Mouse (Mus musculus) heart, embryonic 16.5 days (tissue): ENCODE results near the gene Mga. TPM values are rescaled to one million over a fixed set of nuclear protein-coding genes. Genes with fewer than 3 reads are reported as not detected.

Source experiments
- ATAC-seq: fragments of 200-750 bp; cut with Nextera tagmentation; replicated peaks from 2 replicates; pipeline ENCODE4 v1.8.0; 2017; ENCODE audit warnings: moderate number of reproducible peaks; ENCODE audit not compliant: insufficient read depth, low FRiP score; ENCODE audit errors: extremely low read depth
- H3K27ac ChIP-seq: fragments of 300-500 bp; sonication (generic); 2 replicates; pipeline ENCODE4 v1.5.1; 2014; ENCODE audit warnings: mild to moderate bottlenecking, low read length, control low read depth, moderate library complexity
- H3K27me3 ChIP-seq: fragments of 300-500 bp; sonication (generic); 2 replicates; pipeline ENCODE4 v1.6.1; 2014; ENCODE audit warnings: low read length, mixed read lengths; ENCODE audit not compliant: control insufficient read depth, insufficient read depth
- H3K36me3 ChIP-seq: fragments of 300-500 bp; sonication (generic); 2 replicates; pipeline ENCODE4 v1.6.1; 2014; ENCODE audit not compliant: control insufficient read depth, insufficient read depth
- H3K4me1 ChIP-seq: fragments of 300-500 bp; sonication (generic); 2 replicates; pipeline ENCODE4 v1.6.1; 2014; ENCODE audit warnings: low read length, mixed read lengths; ENCODE audit not compliant: control insufficient read depth, insufficient read depth
- H3K4me2 ChIP-seq: fragments of 300-500 bp; sonication (generic); 2 replicates; pipeline ENCODE4 v1.6.1; 2014; ENCODE audit warnings: low read depth, mild to moderate bottlenecking, control low read depth, low read length
- H3K4me3 ChIP-seq: fragments of 300-500 bp; sonication (generic); 2 replicates; pipeline ENCODE4 v1.5.1; 2014; ENCODE audit warnings: mild to moderate bottlenecking, control low read depth, low read length
- H3K9ac ChIP-seq: fragments of 300-500 bp; sonication (generic); 2 replicates; pipeline ENCODE4 v1.6.1; 2014; ENCODE audit warnings: low read length, control low read depth
- H3K9me3 ChIP-seq: fragments of 300-500 bp; sonication (generic); replicated peaks from 2 replicates; pipeline ENCODE4 v1.6.1; 2016; ENCODE audit warnings: low read length; ENCODE audit not compliant: control insufficient read depth
- WGBS: fragments of 180-500 bp; shearing (Covaris S2); extraction: QIAGEN DNeasy Blood & Tissue Kit; methylation state at CpG from one replicate; pipeline ENCODE4 v1.1.7; 2014; 5-methylcytosine and 5-hydroxymethylcytosine counted together
- polyA plus RNA-seq: library from polyadenylated mRNA; unstranded; fragments of >200 nt; fragmentation: Nextera tagmentation; extraction: Ambion mirVana; gene quantifications from 2 replicates; pipeline ENCODE4 v1.2.1, GENCODE M21; 2015

Mga gene
- polyA plus RNA-seq, 1 experiment from 2014 or later: 14.9 TPM

- Histone ChIP-seq H3K4me1 (no peaks in the 10 kb centered on the region; the same call in 1 of the 2 replicates), H3K27ac (no peak overlapping the region), H3K36me3 (no peaks in the 10 kb centered on the region), H3K9me3 (no peaks in the 10 kb centered on the region), H3K4me2 (no peak overlapping the region), H3K9ac (no peak overlapping the region), H3K4me3 (no peak overlapping the region), H3K27me3 (no peaks in the 10 kb centered on the region)
- WGBS: 84% methylated on average over 4 of the region's 4 CpGs
- ATAC-seq: no peak
Measured at GRCm38 (mm10) chr2:120007680-120008210, 110.7 kb downstream of the Mga start.

- Histone ChIP-seq H3K27ac (0 out of 2 replicates have a peak overlapping the region, but pooled peaks have one; percentile 11), H3K4me3 (no peak overlapping the region), H3K9me3 (no peaks in the 10 kb centered on the region), H3K27me3 (no peaks in the 10 kb centered on the region), H3K36me3 (no peaks in the 10 kb centered on the region), H3K4me1 (peaks cover 3% of the 10 kb centered on the region; the same call in 1 of the 2 replicates), H3K9ac (no peak overlapping the region), H3K4me2 (no peak overlapping the region)
- 0 out of 2 replicates have a peak, but pooled peaks have one; percentile 12 for ATAC-seq
- WGBS: 39% methylated on average over 4 of the region's 4 CpGs
Measured at GRCm38 (mm10) chr2:120008672-120009071, 111.6 kb downstream of the Mga start.

GRCm38 (mm10) chr2:120011462-120012200, 114.6 kb downstream of the Mga start:
- peaks cover 4% of the 10 kb centered on the region for H3K36me3 ChIP-seq
- H3K4me2 ChIP-seq: no peak overlapping the region
- H3K4me3 ChIP-seq: no peak overlapping the region
- no peaks in the 10 kb centered on the region for H3K27me3 ChIP-seq
- no peaks in the 10 kb centered on the region for H3K9me3 ChIP-seq
- H3K27ac ChIP-seq: no peak overlapping the region
- 67% methylated on average over 8 of the region's 8 CpGs for WGBS
- H3K4me1 ChIP-seq: peaks cover 3% of the 10 kb centered on the region; the same call in 1 of the 2 replicates
- no peak overlapping the region for H3K9ac ChIP-seq
- ATAC-seq: 0 out of 2 replicates have a peak, but pooled peaks have one; percentile 28

- no peak overlapping the region for H3K4me3 ChIP-seq
- no peak overlapping the region for H3K27ac ChIP-seq
- H3K9me3 ChIP-seq: no peaks in the 10 kb centered on the region
- H3K4me1 ChIP-seq: peaks cover 3% of the 10 kb centered on the region; the same call in 1 of the 2 replicates
- no peak overlapping the region for H3K9ac ChIP-seq
- 50% methylated on average over 13 of the region's 13 CpGs for WGBS
- no peaks in the 10 kb centered on the region for H3K27me3 ChIP-seq
- H3K4me2 ChIP-seq: no peak overlapping the region
- no peak for ATAC-seq
- peaks cover 14% of the 10 kb centered on the region for H3K36me3 ChIP-seq
Measured at GRCm38 (mm10) chr2:120012924-120013323, 115.9 kb downstream of the Mga start.

GRCm38 (mm10) chr2:120013831-120014486, 116.9 kb downstream of the Mga start:
- H3K4me2 ChIP-seq: no peak overlapping the region
- no peak overlapping the region for H3K9ac ChIP-seq
- no peaks in the 10 kb centered on the region for H3K27me3 ChIP-seq
- peaks cover 3% of the 10 kb centered on the region; the same call in 1 of the 2 replicates for H3K4me1 ChIP-seq
- peaks cover 21% of the 10 kb centered on the region for H3K36me3 ChIP-seq
- no peak overlapping the region for H3K27ac ChIP-seq
- no peak overlapping the region for H3K4me3 ChIP-seq
- 87% methylated on average over 2 of the region's 2 CpGs for WGBS
- no peaks in the 10 kb centered on the region for H3K9me3 ChIP-seq
- ATAC-seq: no peak

- H3K9ac ChIP-seq: no peak overlapping the region
- H3K4me2 ChIP-seq: no peak overlapping the region
- H3K4me3 ChIP-seq: no peak overlapping the region
- H3K27me3 ChIP-seq: no peaks in the 10 kb centered on the region
- 81% methylated on average over 4 of the region's 4 CpGs for WGBS
- H3K36me3 ChIP-seq: peaks cover 32% of the 10 kb centered on the region
- no peak for ATAC-seq
- H3K27ac ChIP-seq: no peak overlapping the region
- H3K4me1 ChIP-seq: peaks cover 3% of the 10 kb centered on the region; the same call in 1 of the 2 replicates
- H3K9me3 ChIP-seq: no peaks in the 10 kb centered on the region
Measured at GRCm38 (mm10) chr2:120015882-120016281, 118.9 kb downstream of the Mga start.

- Histone ChIP-seq H3K4me3 (no peak overlapping the region), H3K9ac (no peak overlapping the region), H3K4me1 (peaks cover 3% of the 10 kb centered on the region; the same call in 1 of the 2 replicates), H3K9me3 (no peaks in the 10 kb centered on the region), H3K4me2 (no peak overlapping the region), H3K36me3 (peaks cover 43% of the 10 kb centered on the region), H3K27me3 (no peaks in the 10 kb centered on the region), H3K27ac (no peak overlapping the region)
- 84% methylated on average over 12 of the region's 12 CpGs for whole genome bisulfite sequencing
- no peak for ATAC-seq
Measured at GRCm38 (mm10) chr2:120017599-120017998, 120.6 kb downstream of the Mga start.
